Mouse (Mus musculus): ENCODE results near the gene Gm1043. TPM values are rescaled to one million over a fixed set of nuclear protein-coding genes. Genes with fewer than 3 reads are reported as not detected.

Gene Gm1043
- total RNA-seq, 2 experiments from 2014 or later: not detected

DNA sequence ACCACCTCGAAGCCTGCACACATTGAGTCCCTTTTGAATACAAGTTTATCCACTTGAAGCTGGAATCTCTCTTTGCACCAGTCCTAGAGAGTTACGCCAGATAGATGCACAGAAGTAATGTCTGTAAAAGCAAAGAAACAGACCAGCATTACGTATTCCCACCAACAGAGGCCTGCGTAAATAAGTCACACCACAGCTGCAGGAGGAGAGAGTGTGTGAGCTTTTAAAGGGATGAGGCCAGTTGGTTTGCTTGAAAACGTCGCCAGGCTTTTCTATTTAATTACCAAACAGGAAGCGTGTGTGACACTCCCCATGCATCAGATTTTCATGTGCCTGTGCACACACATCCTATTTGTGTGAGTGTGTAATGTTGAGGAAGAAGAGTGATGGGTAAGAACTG, 99.4 kb downstream of the Gm1043 start:
- intact Hi-C loops (cut with DNase I): no loop called here
- no peak for DNase-seq (ENCODE audit: low spot score)

DNA sequence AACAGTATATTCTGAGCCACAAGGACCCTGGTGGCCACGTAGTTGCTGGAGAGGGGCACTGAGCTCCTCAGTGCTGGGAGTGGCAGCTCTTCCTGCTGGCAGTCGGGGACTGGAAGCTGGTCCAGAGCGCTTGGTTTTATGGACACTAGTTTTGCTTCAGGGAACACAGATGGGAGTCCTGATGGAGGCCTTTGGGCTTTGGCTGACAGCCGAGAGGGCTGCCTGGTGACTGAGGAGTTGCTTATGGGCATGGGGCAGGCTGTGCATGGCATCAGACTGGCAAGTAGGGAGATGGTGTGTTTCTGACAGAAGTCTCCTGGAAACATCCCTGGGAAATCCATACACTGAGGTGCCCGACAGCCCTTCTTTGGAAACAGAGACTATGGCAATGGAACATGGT, 105.2 kb downstream of the Gm1043 start:
- intact Hi-C loops (cut with DNase I): no loop called here
- DNase-seq (ENCODE audit: low spot score): no peak

DNA sequence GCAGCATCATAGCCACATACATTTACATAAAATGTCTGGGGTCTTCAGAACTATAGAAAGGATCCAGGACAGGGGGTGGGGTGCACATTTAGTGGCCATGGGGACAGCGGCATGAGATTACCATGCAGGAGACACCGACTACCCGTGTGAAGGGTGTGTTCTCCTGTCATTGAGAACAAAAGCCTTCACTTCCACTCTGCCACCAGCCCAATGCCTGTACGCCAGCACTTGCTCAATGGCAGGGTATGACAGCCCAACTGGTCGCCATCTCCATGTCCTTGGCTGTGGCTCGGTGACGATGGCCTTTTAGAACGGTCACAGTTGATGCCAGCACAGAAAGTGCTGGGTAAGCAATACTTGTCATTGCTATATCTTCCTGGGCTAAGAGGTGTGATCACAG, 111.0 kb downstream of the Gm1043 start:
- intact Hi-C loops (cut with DNase I): no loop called here
- DNase-seq (ENCODE audit: low spot score): no peak

DNA sequence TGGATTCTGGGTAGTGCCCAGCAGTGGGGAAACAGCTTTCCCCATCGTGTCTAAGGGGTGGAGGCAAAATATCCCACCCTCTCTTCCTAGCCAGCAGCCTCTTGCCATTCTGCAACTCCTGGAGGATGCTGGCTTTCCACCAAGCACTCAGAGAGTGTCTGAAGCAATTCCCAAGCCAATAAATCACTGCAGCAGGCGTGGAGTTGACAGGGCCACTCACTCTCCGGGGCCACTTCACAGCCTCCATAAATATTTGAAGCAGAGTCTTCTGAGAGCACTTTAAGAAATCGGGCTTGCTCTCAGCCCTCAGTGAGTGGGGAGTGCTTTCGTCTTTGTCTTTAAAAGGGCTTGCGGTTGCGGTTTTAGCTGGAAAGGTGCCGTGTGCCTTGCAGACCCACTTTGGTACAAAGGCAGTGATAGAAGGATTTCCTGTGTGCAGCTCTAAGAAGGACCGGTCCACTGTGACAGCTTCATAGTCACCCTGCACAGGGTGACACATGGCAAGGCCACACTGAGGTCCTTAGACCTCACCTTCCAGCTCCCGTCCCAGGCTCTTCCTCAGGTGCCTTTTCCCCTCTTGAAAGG, 111.6 kb downstream of the Gm1043 start:
- DNase-seq (ENCODE audit: low spot score): no peak
- intact Hi-C loops (cut with DNase I): no loop called here

DNA sequence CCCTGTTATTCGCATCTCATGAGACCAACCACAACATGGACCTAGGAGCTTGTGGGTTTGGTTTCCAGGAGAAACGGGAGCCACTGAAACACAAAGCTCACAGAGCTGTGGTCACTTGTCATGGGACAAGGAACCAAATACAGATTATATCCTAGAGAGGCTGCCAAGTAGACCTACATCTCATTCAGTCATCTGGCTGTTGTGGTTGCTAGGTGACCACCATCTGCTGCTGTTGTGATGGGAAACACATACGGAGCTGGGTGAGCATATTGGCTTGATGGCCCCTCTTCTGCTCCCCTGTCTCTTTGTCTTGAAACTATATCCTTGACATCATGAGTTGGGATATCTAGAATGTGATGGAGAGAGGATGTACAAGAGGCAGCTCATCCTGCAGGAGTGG, 112.3 kb downstream of the Gm1043 start:
- DNase-seq (ENCODE audit: low spot score): no peak

DNA sequence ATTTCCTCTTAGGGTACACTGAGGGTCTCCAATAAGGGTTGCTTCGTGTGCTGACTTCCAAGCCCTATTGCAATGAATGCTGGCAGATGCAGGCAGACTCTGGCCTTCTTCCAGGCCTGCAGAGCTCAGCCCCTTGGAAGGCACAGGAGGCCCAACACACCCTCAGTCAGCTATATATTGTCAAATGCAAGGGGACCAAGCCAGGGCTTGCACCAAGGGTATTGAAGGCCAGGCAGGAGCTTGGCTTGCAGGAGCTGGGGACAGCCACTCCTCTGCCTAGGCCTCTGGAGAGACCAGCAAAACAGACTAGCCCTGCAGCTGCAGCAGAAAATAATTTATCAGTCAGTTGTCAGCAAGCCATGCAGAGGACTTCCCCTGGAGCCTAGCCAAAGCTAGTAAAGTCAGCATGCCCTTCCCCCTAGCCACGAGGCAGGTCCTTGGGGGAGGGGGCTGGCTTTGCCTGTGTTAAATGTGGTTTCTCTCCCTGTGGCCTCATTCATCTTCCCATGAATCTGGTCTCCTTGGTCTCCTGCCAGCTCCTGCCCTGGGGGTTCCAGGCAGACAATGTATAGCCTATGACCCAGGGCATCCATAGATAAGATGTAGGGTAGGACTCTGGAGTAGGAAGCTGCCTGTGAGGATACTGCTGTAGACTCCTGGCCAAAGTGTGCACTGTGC, 113.0 kb downstream of the Gm1043 start:
- intact Hi-C loops (cut with DNase I): no loop called here
- DNase-seq (ENCODE audit: low spot score): no peak

More for the DNA sequence above, 112.3 kb downstream of the Gm1043 start:
- intact Hi-C loops (cut with DNase I): no loop called here

DNA sequence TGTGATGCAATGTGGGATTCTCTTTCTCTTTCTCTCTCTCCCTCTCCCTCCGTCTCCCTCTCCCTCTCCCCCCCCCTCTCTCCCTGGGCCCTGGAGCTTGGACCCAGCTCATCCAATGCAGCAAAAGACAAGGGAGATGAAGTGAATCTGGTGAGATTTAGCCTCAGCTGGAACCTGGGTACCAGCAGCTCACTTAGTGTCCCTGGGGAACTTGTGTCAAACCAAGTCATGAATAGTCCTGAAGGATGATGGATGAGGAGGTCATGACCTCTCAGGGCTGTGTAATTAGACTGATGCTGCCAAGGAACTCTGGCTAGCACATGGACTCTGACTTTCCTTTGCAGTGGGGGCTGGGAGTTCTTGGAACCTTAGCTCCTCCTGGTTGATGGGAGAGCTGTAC, 117.1 kb downstream of the Gm1043 start:
- intact Hi-C loops (cut with DNase I): no loop called here
- DNase-seq (ENCODE audit: low spot score): no peak

DNA sequence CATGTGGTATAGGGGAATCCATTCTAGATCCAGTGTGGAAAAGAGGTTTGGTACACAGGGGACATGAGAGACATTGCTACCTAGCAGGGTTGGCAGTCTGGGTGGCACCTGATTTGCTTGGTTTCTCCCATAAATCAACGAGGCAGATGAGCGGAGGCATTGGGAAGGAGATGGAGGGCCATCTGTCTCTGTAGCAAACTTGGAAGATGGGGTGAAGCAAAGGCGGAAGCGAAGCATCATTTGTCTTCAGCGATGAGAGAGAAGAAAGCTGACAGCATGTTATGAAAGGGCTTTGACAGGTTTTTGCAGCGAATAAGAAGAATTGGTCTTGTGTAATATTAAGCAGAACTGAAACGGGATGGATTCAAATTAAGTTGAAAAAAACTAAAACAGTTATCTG, 119.7 kb downstream of the Gm1043 start:
- intact Hi-C loops (cut with DNase I): no loop called here
- no peak for DNase-seq (ENCODE audit: low spot score)

DNA sequence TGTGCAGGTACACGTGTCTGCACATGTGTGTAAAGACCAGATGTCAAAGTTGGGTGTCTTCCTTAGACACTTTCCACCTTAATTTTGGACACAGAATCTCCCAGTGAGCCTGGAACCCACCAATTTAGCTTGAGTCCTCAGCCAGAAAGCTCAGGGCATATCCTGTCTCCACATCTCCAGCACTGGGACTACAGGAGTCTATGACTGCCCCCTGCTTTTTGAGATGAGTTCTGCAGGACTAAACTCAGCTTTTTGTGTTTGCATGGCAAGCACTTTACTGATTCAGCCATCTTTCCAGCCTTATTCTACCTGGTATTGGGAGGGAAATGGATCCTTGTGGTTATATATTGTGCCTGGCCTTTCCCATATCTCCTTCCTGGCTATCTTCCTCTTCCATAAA, 120.2 kb downstream of the Gm1043 start:
- no peak for DNase-seq (ENCODE audit: low spot score)
- intact Hi-C loops (cut with DNase I): no loop called here

DNA sequence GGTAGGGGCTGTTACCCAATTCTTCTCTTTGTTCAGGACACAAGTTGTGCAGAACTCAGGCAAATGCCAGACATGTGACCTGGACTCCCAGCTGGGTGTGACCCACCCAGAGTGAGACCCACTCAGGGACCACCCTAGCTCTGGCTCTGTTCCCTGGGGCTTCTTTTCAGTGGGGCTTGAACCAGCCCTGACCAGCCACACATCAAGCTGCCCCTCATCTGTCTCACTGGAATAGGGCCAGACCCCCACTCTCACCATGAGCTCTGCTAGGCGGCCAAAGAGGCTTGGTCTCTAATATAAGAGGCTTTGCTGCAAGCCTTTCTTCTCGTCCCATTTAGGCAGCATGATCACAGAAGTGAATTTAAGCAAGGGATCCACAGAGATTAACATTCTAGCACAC, 121.2 kb downstream of the Gm1043 start:
- DNase-seq (ENCODE audit: low spot score): no peak
- intact Hi-C loops (cut with DNase I): no loop called here

DNA sequence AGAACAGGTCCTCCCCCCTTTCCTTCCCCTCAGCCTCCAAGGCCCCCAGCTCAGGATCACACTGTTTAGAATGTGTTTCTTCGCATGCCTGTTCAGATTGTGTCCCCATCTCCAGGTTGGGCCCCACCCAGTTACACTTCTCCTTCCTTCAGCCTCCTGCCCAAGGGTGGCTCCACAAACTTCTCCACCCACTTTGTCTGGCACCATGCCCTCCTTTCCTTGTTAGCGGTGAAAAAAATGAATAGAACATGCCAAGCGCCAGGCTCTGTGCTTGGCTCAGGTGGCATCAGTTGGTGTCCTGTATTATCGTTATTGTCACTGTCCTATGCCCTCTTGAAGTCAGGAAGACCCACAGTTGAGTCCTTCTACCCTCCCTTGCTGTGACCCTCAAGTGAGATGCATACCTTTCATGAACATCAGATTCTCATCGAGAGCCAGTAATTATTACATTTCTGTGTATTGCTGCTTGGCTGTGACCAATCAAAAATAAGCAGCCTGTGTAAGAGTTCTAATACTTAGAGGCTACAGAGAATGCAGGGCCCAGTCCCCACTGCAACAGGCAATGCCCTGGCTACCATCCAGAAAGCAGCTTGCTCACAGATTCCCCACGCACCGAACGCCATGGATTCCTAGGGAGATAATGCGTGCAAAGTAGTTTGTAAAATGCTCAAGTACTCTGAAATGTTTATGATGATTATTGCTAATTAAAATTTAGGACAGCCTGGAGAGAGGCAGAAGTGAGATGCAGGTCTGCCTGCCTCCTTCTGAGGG, 128.0 kb downstream of the Gm1043 start:
- DNase-seq (ENCODE audit: low spot score): no peak
- intact Hi-C loops (cut with DNase I): no loop called here

DNA sequence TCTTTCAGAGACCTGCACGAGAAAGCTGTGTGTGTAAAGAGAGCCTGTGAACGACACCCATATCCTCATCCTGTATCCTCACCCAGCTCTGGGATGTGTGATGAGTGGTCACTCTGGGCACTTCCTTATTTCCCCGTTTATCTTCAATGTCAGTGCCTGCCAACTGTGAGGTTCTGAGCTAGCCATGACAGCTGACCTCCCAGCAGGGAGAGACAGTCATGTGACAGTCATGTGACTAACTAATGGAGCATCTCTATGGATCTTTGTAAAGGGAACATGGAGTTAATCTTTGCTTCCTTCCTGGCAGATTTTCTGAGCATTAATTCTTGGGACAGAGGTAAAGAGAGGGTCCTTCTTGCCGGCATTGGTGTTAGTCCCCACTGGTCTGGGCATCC, 128.5 kb downstream of the Gm1043 start:
- DNase-seq (ENCODE audit: low spot score): no peak
- intact Hi-C loops (cut with DNase I): no loop called here

DNA sequence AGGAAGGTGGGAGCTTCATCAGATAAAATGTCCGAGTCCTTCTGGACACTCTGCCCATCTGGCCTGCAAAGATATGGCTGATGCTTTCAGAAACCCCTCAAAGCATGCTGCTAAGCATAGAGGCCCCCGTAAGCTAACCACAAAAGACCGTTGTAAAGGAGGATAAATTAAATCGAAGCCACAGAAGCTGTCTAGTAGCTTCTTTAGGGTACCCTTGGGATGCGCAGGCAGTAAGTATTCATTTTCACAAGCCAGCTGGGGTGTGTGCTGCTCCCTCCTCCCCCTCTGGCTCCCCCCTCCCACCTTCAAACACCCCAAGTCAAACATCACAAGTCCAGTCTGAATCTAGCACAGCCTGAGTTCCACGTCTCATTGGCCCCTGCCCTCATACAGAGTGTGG, 129.4 kb downstream of the Gm1043 start:
- intact Hi-C loops (cut with DNase I): no loop called here
- no peak for DNase-seq (ENCODE audit: low spot score)

DNA sequence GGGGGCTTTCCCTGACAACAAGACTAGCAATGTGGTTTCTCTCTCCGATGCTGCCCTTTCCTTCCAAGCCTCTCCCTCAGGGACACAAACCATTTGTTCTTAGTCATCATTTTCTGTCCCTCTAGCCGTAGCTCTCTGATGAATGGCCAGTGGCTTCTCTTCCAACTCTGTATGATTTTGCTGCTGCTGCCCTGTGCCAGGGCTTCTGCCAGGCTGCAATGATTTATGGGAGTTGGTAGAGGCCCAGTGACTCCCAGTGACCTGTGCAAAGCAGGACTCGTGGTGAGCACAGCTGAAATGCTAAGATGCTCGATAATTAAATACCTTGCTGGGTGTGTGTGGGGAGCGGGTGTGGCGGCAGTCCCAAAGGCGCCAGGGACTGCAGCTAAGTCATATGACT, 130.1 kb downstream of the Gm1043 start:
- no peak for DNase-seq (ENCODE audit: low spot score)
- intact Hi-C loops (cut with DNase I): no loop called here

DNA sequence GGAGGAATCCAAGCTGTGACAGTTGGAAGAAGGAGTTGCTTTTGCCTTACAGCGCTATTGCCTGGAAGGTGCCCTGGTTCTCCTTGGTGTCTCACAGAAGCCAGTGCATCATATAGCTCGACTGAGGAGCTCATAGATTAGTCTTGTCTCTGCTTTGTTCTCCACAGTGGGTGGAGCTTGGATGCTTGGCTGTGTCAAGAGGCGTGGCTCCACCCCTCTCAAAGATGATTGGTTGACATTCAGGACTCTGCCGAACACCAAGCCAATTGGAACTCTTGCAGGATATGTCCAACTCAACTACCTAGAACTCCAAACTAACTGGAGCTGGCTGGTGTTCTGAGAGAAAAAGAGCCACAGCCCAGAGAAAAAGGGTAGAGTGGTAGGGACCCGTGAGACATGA, 134.4 kb downstream of the Gm1043 start:
- DNase-seq (ENCODE audit: low spot score): no peak
- intact Hi-C loops (cut with DNase I): no loop called here

DNA sequence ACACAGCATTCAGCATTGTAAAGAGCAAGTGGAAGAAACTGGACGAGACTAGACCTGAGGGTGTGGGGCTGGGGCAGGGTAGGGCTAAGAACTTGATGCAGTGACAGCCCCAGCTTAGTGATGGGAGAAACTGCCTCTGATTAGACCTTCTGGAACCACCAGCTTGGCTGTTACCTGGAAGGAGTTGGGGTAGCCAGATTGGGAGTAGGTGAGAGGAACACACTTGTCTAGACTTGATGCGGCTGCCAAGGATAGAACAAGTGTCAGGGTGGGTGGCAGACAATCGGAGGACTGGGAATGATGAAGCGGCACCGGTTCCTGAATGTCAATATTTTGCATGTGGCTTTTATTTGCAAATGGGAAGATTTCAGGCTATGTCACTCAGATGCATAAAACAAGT, 135.4 kb downstream of the Gm1043 start:
- DNase-seq (ENCODE audit: low spot score): no peak
- intact Hi-C loops (cut with DNase I): no loop called here

DNA sequence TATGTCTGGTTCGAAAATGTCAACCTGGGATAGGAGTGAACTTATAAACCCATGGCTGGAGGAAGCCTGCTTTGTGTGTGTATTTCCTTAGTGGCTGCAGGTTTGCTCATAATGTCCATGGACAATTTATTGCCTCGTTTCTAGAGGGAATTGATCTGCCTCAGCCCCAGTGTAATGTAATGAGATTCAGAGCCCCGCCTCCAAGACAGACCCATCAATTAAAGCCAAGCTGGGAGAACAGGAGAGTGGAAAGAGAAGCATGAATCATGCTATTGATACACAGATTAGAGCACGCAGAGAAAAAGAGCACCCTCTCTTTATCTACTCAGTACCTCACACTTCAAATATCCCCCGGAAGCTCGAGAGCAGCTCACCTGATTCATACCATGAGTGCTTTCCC, 136.4 kb downstream of the Gm1043 start:
- intact Hi-C loops (cut with DNase I): no loop called here
- no peak for DNase-seq (ENCODE audit: low spot score)

DNA sequence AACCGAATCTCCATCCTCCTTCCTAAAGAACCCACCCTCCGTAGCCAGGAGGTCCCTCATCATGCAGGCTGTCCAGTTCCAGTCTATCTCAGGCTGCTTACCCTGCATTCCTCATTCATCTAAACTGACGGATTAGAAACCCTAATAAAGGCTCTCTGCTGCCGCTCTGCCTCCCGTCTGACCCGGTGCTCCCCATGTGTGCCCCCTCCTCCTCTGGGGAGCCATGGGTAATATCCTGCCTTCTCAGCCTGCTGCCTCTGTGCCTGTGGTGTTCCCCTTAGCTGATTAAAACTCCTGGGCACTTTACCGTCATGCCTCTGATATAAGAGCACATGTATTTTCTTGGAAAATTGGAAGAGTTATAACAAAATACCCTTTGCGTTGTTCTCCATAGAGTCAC, 137.1 kb downstream of the Gm1043 start:
- no peak for DNase-seq (ENCODE audit: low spot score)
- intact Hi-C loops (cut with DNase I): no loop called here

DNA sequence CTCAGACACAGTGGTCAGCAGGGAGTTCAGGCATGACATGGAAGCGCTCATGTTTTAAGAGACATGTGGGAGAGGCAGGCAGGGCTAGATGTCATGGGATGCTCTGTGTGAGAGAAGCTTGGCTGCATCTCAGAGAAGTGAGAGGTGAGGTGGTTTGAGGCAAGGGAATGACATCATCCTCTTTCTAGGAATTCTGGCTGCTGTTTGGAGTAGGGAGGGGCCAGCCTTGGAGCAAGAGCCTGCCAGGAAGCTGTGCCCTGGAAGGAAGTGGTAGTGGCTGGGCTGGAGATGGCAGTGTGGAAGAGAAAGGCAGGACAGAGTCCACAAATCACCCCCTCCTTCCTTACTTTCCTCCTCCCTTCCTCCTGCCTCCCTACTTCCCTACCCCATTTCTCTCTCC, 140.5 kb downstream of the Gm1043 start:
- no peak for DNase-seq (ENCODE audit: low spot score)
- intact Hi-C loops (cut with DNase I): no loop called here

DNA sequence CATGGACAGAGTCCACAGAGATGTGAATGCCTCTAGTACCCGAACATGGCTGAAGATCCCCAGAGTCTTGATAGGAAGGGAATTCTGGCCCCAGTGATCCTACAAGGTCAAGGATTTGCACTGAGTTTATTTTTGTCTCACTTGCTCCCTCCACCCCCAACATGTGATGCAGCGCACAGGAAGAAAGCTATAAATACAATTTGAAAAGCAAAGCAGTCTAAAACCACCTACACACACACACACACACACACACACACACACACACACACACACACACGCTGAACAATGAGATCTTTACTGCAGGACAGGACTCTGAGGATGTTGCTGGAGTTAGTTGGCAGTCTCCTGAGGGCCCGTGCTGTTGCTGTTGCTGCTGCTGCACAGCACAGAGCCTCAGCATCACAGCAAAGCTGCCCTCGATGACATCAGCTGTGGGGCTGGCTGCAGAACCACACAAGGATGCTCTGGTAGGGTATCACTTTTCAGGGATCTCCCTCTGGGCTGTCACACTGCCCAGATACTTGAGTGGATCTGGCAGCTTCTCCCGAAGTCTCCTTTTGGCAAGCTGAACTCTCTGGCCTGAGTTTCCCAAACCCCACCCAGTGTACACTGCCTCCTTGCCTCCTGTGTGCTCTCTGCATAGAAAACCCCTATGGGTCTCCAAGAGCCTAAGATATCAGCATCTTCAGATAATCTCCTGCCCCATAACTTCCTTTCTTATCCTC, 142.9 kb downstream of the Gm1043 start:
- DNase-seq (ENCODE audit: low spot score): no peak
- intact Hi-C loops (cut with DNase I): no loop called here

DNA sequence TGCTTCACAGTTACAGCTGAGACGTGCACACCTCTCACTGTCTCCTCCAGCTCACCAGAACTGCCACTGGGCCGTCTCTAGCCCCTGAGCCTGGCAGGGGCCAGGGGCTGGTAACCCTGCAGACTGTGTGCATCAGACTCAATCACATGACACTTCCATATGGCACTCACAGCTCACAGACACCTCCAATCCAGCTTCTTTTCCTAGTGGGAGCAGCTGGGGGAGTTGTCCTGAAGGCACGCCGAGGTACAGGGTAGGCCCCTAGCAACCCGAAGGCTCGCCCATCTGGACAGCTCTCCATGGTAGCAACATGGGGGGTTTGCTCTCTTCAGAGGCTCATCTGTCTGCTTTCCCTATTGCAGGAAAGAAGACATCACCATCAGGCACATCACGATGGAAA, 143.7 kb downstream of the Gm1043 start:
- intact Hi-C loops (cut with DNase I): no loop called here
- DNase-seq (ENCODE audit: low spot score): no peak
